8 mouse cellular contexts compared by ENCODE assay signal in genomic region chr6:140624096-140625051, GRCm38 (mm10). TPM values are rescaled to one million over a fixed set of nuclear protein-coding genes. Genes with fewer than 3 reads are reported as not detected.
DNase-seq lines count a peak whose midpoint lies in the region; ATAC-seq and TF ChIP-seq lines count a peak whose summit lies in the region.

No protein-coding gene starts in this region.

- peak overlapping the region; percentile 97 for H3K27ac ChIP-seq in embryonic facial prominence, embryonic 15.5 days (replicated peaks)
- peak overlapping the region; percentile 88 to 96 for H3K27ac ChIP-seq in heart, embryonic 14.5 days (replicated peaks in 1 of 2; ENCODE audit: control insufficient read depth in 1 of 2, insufficient read depth in 1 of 2, low read depth in 2 of 2, low read length in 2 of 2)

- ATAC-seq in embryonic facial prominence, embryonic 15.5 days (ENCODE audit: insufficient number of reproducible peaks, low FRiP score, low TSS enrichment, low read depth): 0 out of 2 replicates have a peak, but pooled peaks have one; percentile 20
- ATAC-seq in heart, embryonic 14.5 days (ENCODE audit: insufficient number of reproducible peaks, insufficient read depth, low FRiP score, low read depth): peak; percentile 17
- ATAC-seq in megakaryocyte-erythroid progenitor cell, adult 5-6 weeks (replicated peaks; ENCODE audit: low FRiP score, low TSS enrichment, poor library complexity, severe bottlenecking): peak; percentile 21
- ATAC-seq in activated CD4-positive, CD25-positive, alpha-beta regulatory T cell, adult 4 months: no peak

- TF ChIP-seq CTCF in E14TG2a.4 (conservative IDR thresholded peaks at IDR 0.05; ENCODE audit: low read length): no peak

- H3K27me3 ChIP-seq in E14TG2a.4 (ENCODE audit: insufficient read depth, low read length): peaks cover 4% of the 10 kb centered on the region; the same call in 1 of the 2 replicates
- H3K27me3 ChIP-seq in embryonic facial prominence, embryonic 15.5 days: no peaks in the 10 kb centered on the region
- H3K27me3 ChIP-seq in heart, embryonic 14.5 days (ENCODE audit: control insufficient read depth, insufficient read depth, low read length): no peaks in the 10 kb centered on the region

- peak overlapping the region; percentile 100 for H3K9ac ChIP-seq in embryonic facial prominence, embryonic 15.5 days
- H3K9ac ChIP-seq in heart, embryonic 14.5 days (ENCODE audit: low read length): peak overlapping the region; percentile 99

- peaks cover 78% of the 10 kb centered on the region for H3K4me1 ChIP-seq in E14TG2a.4 (replicated peaks; ENCODE audit: low read depth, low read length)
- H3K4me1 ChIP-seq in embryonic facial prominence, embryonic 15.5 days: peaks cover 28% of the 10 kb centered on the region
- H3K4me1 ChIP-seq in heart, embryonic 14.5 days (ENCODE audit: control insufficient read depth in 2 of 2, insufficient read depth in 2 of 2, low read length in 2 of 2): peaks cover 17 to 29% of the 10 kb centered on the region in 2 experiments

- under 1% methylated on average over 78 of the region's 80 CpGs for WGBS in embryonic facial prominence, embryonic 15.5 days
- WGBS in heart, embryonic 14.5 days: under 1% methylated on average over 62 of the region's 80 CpGs

- peak overlapping the region; percentile 93 for H3K4me3 ChIP-seq in E14TG2a.4 (replicated peaks; ENCODE audit: low read length)
- peak overlapping the region; percentile 100 for H3K4me3 ChIP-seq in embryonic facial prominence, embryonic 15.5 days (replicated peaks)
- peak overlapping the region; percentile 96 to 100 for H3K4me3 ChIP-seq in heart, embryonic 14.5 days (ENCODE audit: control insufficient read depth in 1 of 2, insufficient read depth in 1 of 2, low read depth in 1 of 2, low read length in 2 of 2)

- H3K9me3 ChIP-seq in E14TG2a.4 (ENCODE audit: low read length): no peaks in the 10 kb centered on the region
- H3K9me3 ChIP-seq in embryonic facial prominence, embryonic 15.5 days (replicated peaks): no peaks in the 10 kb centered on the region
- no peaks in the 10 kb centered on the region for H3K9me3 ChIP-seq in heart, embryonic 14.5 days (ENCODE audit: control insufficient read depth, low read length)

- DNase-seq in adrenal gland, postnatal 25 days: peak; percentile 45
- peak; percentile 37 to 39 for DNase-seq in layer of hippocampus, postnatal 36 days
- DNase-seq in spleen, adult 18-20 months: peak; percentile 41 to 50

- peaks cover 32% of the 10 kb centered on the region for H3K36me3 ChIP-seq in E14TG2a.4 (ENCODE audit: insufficient read depth, low read length)
- no peaks in the 10 kb centered on the region for H3K36me3 ChIP-seq in embryonic facial prominence, embryonic 15.5 days
- H3K36me3 ChIP-seq in heart, embryonic 14.5 days (ENCODE audit: control insufficient read depth, insufficient read depth, low read length): no peaks in the 10 kb centered on the region

- H3K4me2 ChIP-seq in embryonic facial prominence, embryonic 15.5 days (replicated peaks): peak overlapping the region; percentile 63
- H3K4me2 ChIP-seq in heart, embryonic 14.5 days (ENCODE audit: low read length): peak overlapping the region; percentile 88

RNA-seq across cellular contexts. Expression of gene Aebp2, which starts 1.9 kb away (rescaled TPM):
- total RNA-seq in adrenal gland, postnatal 25 days (2021): 51.2 and 61.4 TPM in 2 replicates
- 13.7 and 15.2 TPM in 2 replicates for polyA plus RNA-seq in embryonic facial prominence, embryonic 15.5 days (2015; fragmentation: Nextera tagmentation; extraction: Ambion mirVana)
- polyA plus RNA-seq in heart, embryonic 14.5 days (2014; fragmentation: Nextera tagmentation; extraction: Ambion mirVana): 11.3 and 11.6 TPM in 2 replicates
- total RNA-seq in layer of hippocampus, postnatal 36 days (2021): 10 to 100 TPM; 61.0 to 63.3 TPM
- 41.5 and 55.5 TPM in 2 replicates for total RNA-seq in megakaryocyte-erythroid progenitor cell, adult 5-6 weeks (2014; fragmentation: Nextera tagmentation)
- total RNA-seq in megakaryocyte-erythroid progenitor cell, adult 5-6 weeks (2017): 70.7 and 71.0 TPM in 2 replicates
- polyA plus RNA-seq in activated CD4-positive, CD25-positive, alpha-beta regulatory T cell, adult 4 months (2017; shearing (Covaris generic)): 10 to 100 TPM; 32.1 to 38.6 TPM
